Mouse (Mus musculus) E14TG2a.4 (cell line): Measurements from ENCODE around the gene Csf2.

Source experiments
- CTCF ChIP-seq: conservative IDR thresholded peaks from 2 replicates; pipeline ENCODE4 v1.5.1; 2014; ENCODE audit warnings: low read length
- NANOG ChIP-seq: IDR thresholded peaks from 2 replicates; pipeline ENCODE4 v1.6.1; 2014; ENCODE audit warnings: borderline replicate concordance, low read length, mixed read lengths
- POU5F1 ChIP-seq: IDR thresholded peaks from 2 replicates; pipeline ENCODE4 v1.6.1; 2014; ENCODE audit warnings: low read length, borderline replicate concordance

GRCm38 (mm10) chr11:54201287-54201773, 48.1 kb downstream of the Csf2 start:
- no peak for TF ChIP-seq CTCF
- TF ChIP-seq POU5F1, result no peak
- TF ChIP-seq NANOG, result no peak
